Mouse (Mus musculus) neural tube, embryonic 14.5 days (tissue): Measurements from ENCODE around the gene Abcd3. TPM values are rescaled to one million over a fixed set of nuclear protein-coding genes. Genes with fewer than 3 reads are reported as not detected.
"Not testable (repeated sequence)": the region's sequence is repeated elsewhere in the genome, so short reads cannot be mapped to it uniquely, and the experiment has no call there.

Source experiments
- ATAC-seq: fragments of 200-750 bp; cut with Nextera tagmentation; 2 replicates; pipeline ENCODE4 v1.8.0; 2017; ENCODE audit warnings: low read depth, mild to moderate bottlenecking, moderate TSS enrichment, moderate library complexity
- H3K27ac ChIP-seq: fragments of 300-500 bp; sonication (generic); 2 replicates; pipeline ENCODE4 v1.5.1; 2014; ENCODE audit warnings: low read depth, mild to moderate bottlenecking, control low read depth, low read length, moderate library complexity, mixed read lengths
- H3K27me3 ChIP-seq: fragments of 300-500 bp; sonication (generic); 2 replicates; pipeline ENCODE4 v1.6.1; 2014; ENCODE audit warnings: low read length; ENCODE audit not compliant: control insufficient read depth, insufficient read depth
- H3K36me3 ChIP-seq: fragments of 300-500 bp; sonication (generic); 2 replicates; pipeline ENCODE4 v1.6.1; 2014; ENCODE audit warnings: low read length, mixed read lengths; ENCODE audit not compliant: control insufficient read depth, insufficient read depth
- H3K4me1 ChIP-seq: fragments of 300-500 bp; sonication (generic); 2 replicates; pipeline ENCODE4 v1.6.1; 2014; ENCODE audit warnings: low read length; ENCODE audit not compliant: control insufficient read depth, insufficient read depth
- H3K4me2 ChIP-seq: fragments of 300-500 bp; sonication (generic); 2 replicates; pipeline ENCODE4 v1.6.1; 2014; ENCODE audit warnings: mild to moderate bottlenecking, low read depth, low read length, control low read depth
- H3K4me3 ChIP-seq: fragments of 300-500 bp; sonication (generic); 2 replicates; pipeline ENCODE4 v1.5.1; 2014; ENCODE audit warnings: low read depth, low read length, control low read depth, mixed read lengths
- H3K9ac ChIP-seq: fragments of 300-500 bp; sonication (generic); replicated peaks from 2 replicates; pipeline ENCODE4 v1.6.1; 2014; ENCODE audit warnings: low read depth, mild to moderate bottlenecking, control low read depth, low read length, mixed read lengths
- H3K9me3 ChIP-seq: fragments of 300-500 bp; sonication (generic); 2 replicates; pipeline ENCODE4 v1.6.1; 2016; ENCODE audit warnings: low read length; ENCODE audit not compliant: control insufficient read depth
- WGBS: fragments of 180-500 bp; shearing (Covaris S2); extraction: QIAGEN DNeasy Blood & Tissue Kit; methylation state at CpG from one replicate; pipeline ENCODE4 v1.1.7; 2014; 5-methylcytosine and 5-hydroxymethylcytosine counted together
- polyA plus RNA-seq: library from polyadenylated mRNA; unstranded; fragments of >200 nt; fragmentation: Nextera tagmentation; extraction: Ambion mirVana; gene quantifications from 2 replicates; pipeline ENCODE4 v1.2.1, GENCODE M21; 2014

The Abcd3 gene
- polyA plus RNA-seq, 1 experiment from 2014 or later = 88.0 TPM

DNA sequence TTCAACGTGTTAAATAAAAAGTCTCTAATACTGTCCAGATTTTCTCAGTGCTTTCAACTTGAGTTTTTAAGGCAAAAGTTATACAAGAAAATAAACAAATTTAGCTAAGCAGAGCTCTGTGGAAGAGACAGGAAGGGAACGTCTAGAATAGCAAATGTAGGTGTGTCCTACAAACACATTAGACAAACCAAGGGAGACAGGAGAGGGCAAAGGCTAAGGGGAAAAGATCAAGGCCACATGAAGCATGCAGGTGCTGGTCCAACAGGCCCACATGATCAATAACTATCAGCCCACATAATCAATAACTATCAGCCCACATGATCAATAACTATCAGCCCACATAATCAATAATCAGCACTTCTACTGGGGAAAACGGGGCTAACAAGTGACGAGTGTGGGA, 22.9 kb downstream of the Abcd3 start:
- 82% methylated on average over 4 of the region's 4 CpGs for WGBS
- H3K27ac ChIP-seq = no peak overlapping the region

DNA sequence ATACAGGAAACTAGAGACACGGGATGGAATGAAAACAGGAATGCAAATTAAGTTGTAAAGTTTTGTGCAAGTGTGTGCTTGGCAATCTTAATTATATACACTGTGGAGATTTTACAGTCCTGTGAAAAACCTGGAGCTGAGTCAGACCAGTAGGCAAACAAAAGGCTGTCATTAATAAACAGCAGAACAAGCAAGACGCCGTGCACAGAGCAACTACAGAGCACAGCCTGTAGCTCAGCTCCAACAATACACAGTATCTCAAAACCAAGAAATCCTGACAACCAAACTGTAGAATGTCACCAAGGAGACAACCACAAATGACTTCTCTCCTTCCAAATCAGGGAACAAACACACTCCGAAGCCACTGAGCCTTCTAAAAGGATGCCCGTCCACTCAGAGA, 24.7 kb downstream of the Abcd3 start:
- peak; percentile 82 for ATAC-seq
- Histone ChIP-seq H3K9ac (no peak overlapping the region), H3K27me3 (no peaks in the 10 kb centered on the region), H3K4me1 (no peaks in the 10 kb centered on the region), H3K4me3 (no peak overlapping the region), H3K27ac (no peak overlapping the region), H3K4me2 (no peak overlapping the region), H3K9me3 (no peaks in the 10 kb centered on the region), H3K36me3 (no peaks in the 10 kb centered on the region)
- WGBS = 24% methylated on average over 5 of the region's 5 CpGs

More for the DNA sequence above, 22.9 kb downstream of the Abcd3 start:
- Histone ChIP-seq H3K27me3 (no peaks in the 10 kb centered on the region), H3K9me3 (no peaks in the 10 kb centered on the region), H3K36me3 (no peaks in the 10 kb centered on the region), H3K9ac (no peak overlapping the region), H3K4me1 (no peaks in the 10 kb centered on the region), H3K4me3 (no peak overlapping the region), H3K4me2 (no peak overlapping the region)
- no peak for ATAC-seq

DNA sequence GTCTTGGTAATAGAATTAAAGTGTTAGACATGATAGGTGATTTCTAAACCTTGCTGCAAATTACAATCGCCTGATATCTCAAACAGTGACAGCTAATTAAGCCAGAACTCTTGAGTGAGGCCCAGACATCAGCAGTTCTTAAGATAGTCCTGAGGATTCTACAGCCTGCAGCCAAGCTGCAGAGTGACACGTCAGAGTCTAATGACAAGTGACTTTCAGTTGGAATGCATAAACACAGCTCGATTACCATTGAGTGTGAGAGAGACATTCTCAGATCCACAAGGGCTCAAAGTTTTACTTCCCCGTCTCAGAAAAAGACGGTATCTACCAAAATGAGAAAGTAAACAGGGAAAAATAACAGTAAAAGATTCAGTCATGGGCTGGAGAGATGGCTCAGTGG, 25.3 kb downstream of the Abcd3 start:
- 70% methylated on average over 5 of the region's 5 CpGs for whole genome bisulfite sequencing
- no peak overlapping the region for H3K27ac ChIP-seq

DNA sequence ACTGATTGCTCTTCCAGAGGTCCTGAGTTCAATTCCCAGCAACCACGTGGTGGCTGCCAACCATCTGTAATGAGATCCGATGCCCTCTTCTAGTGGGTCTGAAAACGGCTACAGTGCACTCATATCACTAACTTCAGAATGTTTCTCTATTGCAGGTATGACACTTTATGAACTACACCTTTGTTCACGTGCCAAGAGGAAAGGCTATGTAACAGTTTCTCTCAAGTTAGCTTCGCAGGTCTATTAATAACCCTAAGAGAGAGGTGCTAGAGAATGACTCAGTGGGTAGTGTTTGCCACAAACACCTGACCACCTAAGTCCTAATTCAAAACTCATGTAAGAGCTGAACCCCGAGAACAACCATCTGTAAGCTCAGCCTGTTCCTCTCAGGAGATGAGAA, 32.1 kb downstream of the Abcd3 start:
- Histone ChIP-seq H3K27me3 (no peaks in the 10 kb centered on the region), H3K27ac (no peak overlapping the region), H3K9me3 (no peaks in the 10 kb centered on the region), H3K36me3 (0 out of 2 replicates have a peak, but pooled peaks cover 3% of the 10 kb centered on the region), H3K4me3 (no peak overlapping the region), H3K4me1 (no peaks in the 10 kb centered on the region), H3K9ac (no peak overlapping the region), H3K4me2 (no peak overlapping the region)
- 87% methylated on average over 6 of the region's 6 CpGs for WGBS
- ATAC-seq = no peak

More for the DNA sequence above, 25.3 kb downstream of the Abcd3 start:
- no peaks in the 10 kb centered on the region for H3K27me3 ChIP-seq
- no peak overlapping the region for H3K4me3 ChIP-seq
- H3K4me1 ChIP-seq = no peaks in the 10 kb centered on the region
- H3K4me2 ChIP-seq = no peak overlapping the region
- no peaks in the 10 kb centered on the region for H3K9me3 ChIP-seq
- no peaks in the 10 kb centered on the region for H3K36me3 ChIP-seq
- no peak overlapping the region for H3K9ac ChIP-seq
- ATAC-seq = no peak

DNA sequence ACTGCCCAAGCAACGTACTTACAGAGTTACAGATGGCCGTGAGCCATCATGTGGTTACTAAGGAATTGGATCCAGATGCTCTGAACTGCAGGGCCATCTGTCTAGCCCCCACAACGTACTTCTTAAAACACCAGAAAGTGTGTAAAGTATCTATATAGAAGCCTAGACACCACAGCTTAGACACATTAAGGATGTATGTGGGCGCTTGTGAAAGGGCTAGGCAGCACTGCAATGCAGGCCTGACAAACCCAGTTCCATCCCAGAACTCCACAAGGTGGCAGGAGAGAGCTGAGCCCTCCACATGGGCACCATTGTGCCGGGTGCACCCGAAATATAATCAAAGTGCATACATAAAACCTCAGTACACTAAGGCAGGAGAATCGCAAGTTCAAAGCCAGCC, 37.2 kb downstream of the Abcd3 start:
- H3K4me3 ChIP-seq = no peak overlapping the region
- H3K36me3 ChIP-seq = no peaks in the 10 kb centered on the region
- H3K27ac ChIP-seq = no peak overlapping the region
- H3K9me3 ChIP-seq = no peaks in the 10 kb centered on the region
- WGBS = 44% methylated on average over 7 of the region's 7 CpGs
- no peak overlapping the region for H3K9ac ChIP-seq
- no peaks in the 10 kb centered on the region for H3K4me1 ChIP-seq
- no peak overlapping the region for H3K4me2 ChIP-seq
- H3K27me3 ChIP-seq = no peaks in the 10 kb centered on the region
- ATAC-seq = peak; percentile 56; the same call in 1 of the 2 replicates

DNA sequence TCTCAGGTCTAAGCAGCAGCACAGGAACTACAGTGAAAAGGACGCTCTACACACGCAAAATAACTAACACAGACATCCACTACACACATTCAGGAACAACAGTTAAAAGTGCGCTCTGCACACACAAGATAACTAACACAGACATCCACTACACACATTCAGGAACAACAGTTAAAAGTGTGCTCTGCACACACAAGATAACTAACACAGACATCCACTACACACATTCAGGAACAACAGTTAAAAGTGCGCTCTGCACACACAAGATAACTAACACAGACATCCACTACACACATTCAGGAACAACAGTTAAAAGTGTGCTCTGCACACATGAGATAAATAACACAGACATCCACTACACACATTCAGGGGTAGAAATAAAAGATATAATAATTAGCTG, 41.8 kb downstream of the Abcd3 start:
- 98% methylated on average over 4 of the region's 4 CpGs for WGBS
- H3K4me2 ChIP-seq, H3K36me3 ChIP-seq, H3K4me3 ChIP-seq, ATAC-seq, H3K4me1 ChIP-seq, H3K27ac ChIP-seq, H3K9ac ChIP-seq, H3K9me3 ChIP-seq, H3K27me3 ChIP-seq: not testable (repeated sequence)

DNA sequence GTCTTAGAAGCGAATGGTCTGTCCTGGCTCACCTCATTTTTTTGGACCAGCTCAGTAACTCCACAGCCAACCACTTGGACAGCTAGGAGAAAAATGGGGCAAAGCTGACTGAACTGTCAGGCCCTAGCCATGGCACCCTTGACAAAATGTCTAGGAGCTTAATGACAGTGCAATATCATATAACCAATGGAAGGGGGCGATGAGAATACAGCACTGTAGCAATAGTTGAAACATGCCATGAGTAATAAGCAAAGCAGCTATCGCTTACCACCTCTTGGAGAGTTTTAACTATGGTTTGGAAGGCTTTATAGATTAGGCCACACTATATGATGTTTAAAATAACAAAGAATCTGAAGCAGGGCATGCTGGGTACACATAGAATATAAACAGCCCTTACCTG, 46.3 kb downstream of the Abcd3 start:
- Histone ChIP-seq H3K27me3 (no peaks in the 10 kb centered on the region), H3K4me1 (no peaks in the 10 kb centered on the region), H3K4me2 (no peak overlapping the region), H3K4me3 (no peak overlapping the region), H3K9ac (no peak overlapping the region), H3K36me3 (peaks cover 41% of the 10 kb centered on the region), H3K27ac (no peak overlapping the region), H3K9me3 (no peaks in the 10 kb centered on the region)
- no peak for ATAC-seq
- WGBS = 100% methylated on average over 3 of the region's 3 CpGs

DNA sequence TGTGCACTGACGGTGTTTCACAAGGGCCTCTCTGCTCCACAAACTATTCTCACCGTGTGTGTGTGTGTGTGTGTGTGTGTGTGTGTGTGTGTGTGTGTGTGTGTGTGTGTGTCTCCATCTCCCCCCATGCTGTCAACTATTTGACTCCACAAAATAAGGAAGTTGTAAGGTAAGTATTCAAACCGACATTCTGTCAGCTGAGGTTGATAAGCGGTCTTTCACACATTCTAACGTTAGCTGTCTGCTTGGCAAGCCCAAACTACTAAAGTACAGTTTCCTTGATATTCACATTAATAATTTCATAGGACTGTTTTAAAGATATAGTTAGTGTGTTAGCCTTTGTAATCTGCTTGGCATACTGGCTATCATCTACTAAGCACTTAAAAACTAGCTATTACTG, 48.3 kb downstream of the Abcd3 start:
- Histone ChIP-seq H3K27ac (no peak overlapping the region), H3K27me3 (no peaks in the 10 kb centered on the region), H3K4me1 (no peaks in the 10 kb centered on the region), H3K36me3 (peaks cover 44% of the 10 kb centered on the region), H3K4me3 (no peak overlapping the region), H3K4me2 (no peak overlapping the region), H3K9me3 (no peaks in the 10 kb centered on the region), H3K9ac (no peak overlapping the region)
- ATAC-seq = no peak
- WGBS = 94% methylated on average over 5 of the region's 5 CpGs

DNA sequence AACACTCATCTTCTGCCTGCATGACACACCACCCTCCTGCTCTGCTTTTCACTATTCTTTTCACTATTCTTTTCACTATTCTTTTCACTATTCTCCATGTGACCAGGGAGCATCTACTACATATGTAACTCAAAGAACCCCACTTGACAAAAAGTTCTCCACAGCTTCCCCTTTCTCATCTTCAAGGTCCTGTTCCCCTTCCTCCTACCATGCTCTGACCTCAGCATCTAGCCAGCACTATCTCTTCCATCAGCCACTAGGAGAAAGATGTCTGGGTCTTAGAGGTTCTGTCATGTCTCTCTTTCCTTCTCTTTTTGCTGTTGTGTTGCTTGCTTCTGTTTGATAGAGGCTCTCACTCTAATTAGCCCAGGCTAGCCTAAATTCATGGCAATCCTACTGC, 49.1 kb downstream of the Abcd3 start:
- H3K27me3 ChIP-seq = no peaks in the 10 kb centered on the region
- no peaks in the 10 kb centered on the region for H3K4me1 ChIP-seq
- no peak overlapping the region for H3K4me2 ChIP-seq
- ATAC-seq = no peak
- peaks cover 39% of the 10 kb centered on the region for H3K36me3 ChIP-seq
- H3K27ac ChIP-seq = no peak overlapping the region
- H3K4me3 ChIP-seq = no peak overlapping the region
- no peak overlapping the region for H3K9ac ChIP-seq
- H3K9me3 ChIP-seq = no peaks in the 10 kb centered on the region
